Comparison of ENCODE assay signal across 35 mouse cellular contexts in genomic region chr5:28173674-28174073, GRCm38 (mm10). TPM values are rescaled to one million over a fixed set of nuclear protein-coding genes. Genes with fewer than 3 reads are reported as not detected.
A peak's percentile ranks its signal among the peaks of the same experiment; 100 is the strongest.
DNase-seq lines count a peak whose midpoint lies in the region; ATAC-seq lines count a peak whose summit lies in the region.
"Had no signal": no experiment of that assay in that cellular context is flagged by ENCODE, and none has a peak within 500 bp of the region (broad histone marks: within the 10 kb centered on the region; RNA-seq: fewer than 3 reads in every experiment).

No protein-coding gene starts in this region.

- no peaks in the 10 kb centered on the region for H3K4me1 ChIP-seq in hindbrain, embryonic 11.5 days (replicated peaks; ENCODE audit: control insufficient read depth, insufficient read depth, low read length)
- H3K4me1 ChIP-seq in hindbrain, embryonic 15.5 days (replicated peaks), result peaks cover 11% of the 10 kb centered on the region; the same call in 1 of the 2 replicates
- H3K4me1 ChIP-seq in midbrain, embryonic 14.5 days (ENCODE audit: control insufficient read depth, insufficient read depth, low read length), result peaks cover 31% of the 10 kb centered on the region
- H3K4me1 ChIP-seq: embryonic facial prominence, embryonic 12.5 days; liver, embryonic 13.5 days; neural tube, embryonic 12.5 days had no signal

- no peak overlapping the region for H3K4me3 ChIP-seq in hindbrain, embryonic 11.5 days (ENCODE audit: low read depth, low read length)
- H3K4me3 ChIP-seq in hindbrain, embryonic 15.5 days, result no peak overlapping the region
- peak overlapping the region; percentile 13; the same call in 1 of the 2 replicates for H3K4me3 ChIP-seq in midbrain, embryonic 14.5 days (replicated peaks; ENCODE audit: low read depth, low read length)
- H3K4me3 ChIP-seq: embryonic facial prominence, embryonic 12.5 days; gastrocnemius, adult 2 months; limb, embryonic 10.5 days; limb, embryonic 15.5 days; liver, embryonic 13.5 days; neural tube, embryonic 12.5 days had no signal

- H3K9me3 ChIP-seq in hindbrain, embryonic 11.5 days (ENCODE audit: control insufficient read depth, low read length), result no peaks in the 10 kb centered on the region
- no peaks in the 10 kb centered on the region for H3K9me3 ChIP-seq in hindbrain, embryonic 15.5 days
- no peaks in the 10 kb centered on the region for H3K9me3 ChIP-seq in midbrain, embryonic 14.5 days (ENCODE audit: control insufficient read depth, low read length)
- H3K9me3 ChIP-seq: embryonic facial prominence, embryonic 12.5 days; G1E; limb, embryonic 10.5 days; limb, embryonic 15.5 days; liver, embryonic 13.5 days; neural tube, embryonic 12.5 days had no signal

- peaks cover 90% of the 10 kb centered on the region for H3K27me3 ChIP-seq in hindbrain, embryonic 11.5 days (ENCODE audit: control insufficient read depth, insufficient read depth, low read length)
- H3K27me3 ChIP-seq in hindbrain, embryonic 15.5 days, result peaks cover 88% of the 10 kb centered on the region
- peaks cover 46% of the 10 kb centered on the region for H3K27me3 ChIP-seq in midbrain, embryonic 14.5 days (ENCODE audit: control insufficient read depth, insufficient read depth, low read length)

- no peaks in the 10 kb centered on the region for H3K36me3 ChIP-seq in hindbrain, embryonic 11.5 days (ENCODE audit: control insufficient read depth, insufficient read depth, low read length)
- H3K36me3 ChIP-seq in hindbrain, embryonic 15.5 days, result no peaks in the 10 kb centered on the region
- H3K36me3 ChIP-seq in midbrain, embryonic 14.5 days (ENCODE audit: control insufficient read depth, insufficient read depth, low read length), result peaks cover 21% of the 10 kb centered on the region
- H3K36me3 ChIP-seq: embryonic facial prominence, embryonic 12.5 days; G1E; limb, embryonic 10.5 days; limb, embryonic 15.5 days; liver, embryonic 13.5 days; neural tube, embryonic 12.5 days had no signal

- no peak for ATAC-seq in hindbrain, embryonic 11.5 days (ENCODE audit: low FRiP score)
- no peak for ATAC-seq in hindbrain, embryonic 15.5 days (ENCODE audit: low FRiP score, low read depth)
- ATAC-seq in midbrain, embryonic 14.5 days (ENCODE audit: low FRiP score, low TSS enrichment), result no peak
- ATAC-seq: forebrain, embryonic 14.5 days had no signal

- WGBS in hindbrain, embryonic 11.5 days, result 11% methylated on average over 1 of the region's 1 CpGs
- WGBS in hindbrain, embryonic 15.5 days, result 0% methylated on average over 1 of the region's 1 CpGs
- WGBS in midbrain, embryonic 14.5 days, result 10% methylated on average over 1 of the region's 1 CpGs

- no peak overlapping the region for H3K9ac ChIP-seq in hindbrain, embryonic 11.5 days (ENCODE audit: low read depth, low read length)
- H3K9ac ChIP-seq in hindbrain, embryonic 15.5 days, result no peak overlapping the region
- H3K9ac ChIP-seq in midbrain, embryonic 14.5 days (replicated peaks; ENCODE audit: low read length), result peak overlapping the region; percentile 48
- H3K9ac ChIP-seq: embryonic facial prominence, embryonic 12.5 days; limb, embryonic 15.5 days; liver, embryonic 13.5 days; neural tube, embryonic 12.5 days had no signal

- peak; percentile 38 for DNase-seq in cerebellum, adult 9-11 months
- no peak for DNase-seq in cerebellum, adult 11-12 months
- peak; percentile 29 for DNase-seq in hindbrain, embryonic 11.5 days (ENCODE audit: low spot score)
- no peak for DNase-seq in midbrain, embryonic 14.5 days
- no peak for DNase-seq in adrenal gland, postnatal 25 days
- DNase-seq in spleen, postnatal 36 days (ENCODE audit: low spot score in 2 of 2), result no peak
- DNase-seq: adrenal gland, adult 8-10 months; cerebellum, adult 11 months; gastrocnemius, adult 2 months; gastrocnemius, postnatal 36 days; heart, adult 18-20 months; heart, postnatal 4 days; kidney, adult 8-10 months; kidney, postnatal 14 days; layer of hippocampus, adult 9-11 months; liver, embryonic 13.5 days; lung, adult 2 months; lung, postnatal 10 days; right cerebral cortex, postnatal 4 days; thymus, postnatal 4 days had no signal

- H3K27ac ChIP-seq in hindbrain, embryonic 11.5 days (ENCODE audit: low read depth, low read length), result no peak overlapping the region
- no peak overlapping the region for H3K27ac ChIP-seq in hindbrain, embryonic 15.5 days (replicated peaks)
- peak overlapping the region; percentile 93 for H3K27ac ChIP-seq in midbrain, embryonic 14.5 days (replicated peaks; ENCODE audit: low read depth, low read length)
- H3K27ac ChIP-seq: embryonic facial prominence, embryonic 12.5 days; gastrocnemius, adult 2 months; limb, embryonic 10.5 days; limb, embryonic 15.5 days; liver, embryonic 13.5 days; macrophage; neural tube, embryonic 12.5 days had no signal

- peak overlapping the region; percentile 22 for H3K4me2 ChIP-seq in hindbrain, embryonic 11.5 days (replicated peaks; ENCODE audit: low read depth, low read length)
- peak overlapping the region; percentile 21; the same call in 1 of the 2 replicates for H3K4me2 ChIP-seq in hindbrain, embryonic 15.5 days
- H3K4me2 ChIP-seq in midbrain, embryonic 14.5 days (ENCODE audit: low read length), result peak overlapping the region; percentile 79
- H3K4me2 ChIP-seq: embryonic facial prominence, embryonic 12.5 days; heart, embryonic 11.5 days; limb, embryonic 15.5 days; liver, embryonic 13.5 days; neural tube, embryonic 12.5 days had no signal

RNA-seq across cellular contexts. Expression of gene En2, which starts 8.2 kb away (rescaled TPM):
- 1.1 and 1.2 TPM in 2 replicates for polyA plus RNA-seq in hindbrain, embryonic 11.5 days (2014; fragmentation: Nextera tagmentation; extraction: Ambion mirVana)
- polyA plus RNA-seq in hindbrain, embryonic 15.5 days (2015; fragmentation: Nextera tagmentation; extraction: Ambion mirVana), result 0.60 and 1.3 TPM in 2 replicates
- polyA plus RNA-seq in midbrain, embryonic 14.5 days (2014; fragmentation: Nextera tagmentation; extraction: Ambion mirVana), result 3.8 TPM in 2 replicates
- 0.24 TPM in 2 replicates for total RNA-seq in adrenal gland, postnatal 25 days (2021)
- total RNA-seq: G1E; heart, postnatal 4 days; left cerebral cortex, postnatal 10 days; megakaryocyte-erythroid progenitor cell, adult 5-6 weeks had no signal
- polyA plus RNA-seq: embryonic facial prominence, embryonic 12.5 days; forebrain, embryonic 14.5 days; G1E; heart, embryonic 11.5 days; heart, postnatal 0 days; intestine, embryonic 14.5 days; limb, embryonic 10.5 days; limb, embryonic 15.5 days; liver, embryonic 13.5 days; lung, adult 2 months; macrophage; stomach, embryonic 14.5 days; thymus, postnatal 0 days had no signal

Comparison
In these comparisons a context has a peak if more than half of its experiments do, and no peak if none do; other contexts are left out.
1. DNase-seq: peak in cerebellum, adult 9-11 months (single experiment) and hindbrain, embryonic 11.5 days (single experiment); none in cerebellum, adult 11-12 months (single experiment), midbrain, embryonic 14.5 days (single experiment), adrenal gland, postnatal 25 days (single experiment) and spleen, postnatal 36 days (0 of 2).
2. H3K4me2 ChIP-seq: peak in every context shown above with its lines; median percentile 79 in midbrain, embryonic 14.5 days; 22 in hindbrain, embryonic 11.5 days; 21 in hindbrain, embryonic 15.5 days.